Mouse (Mus musculus) midbrain, embryonic 12.5 days (tissue): ENCODE measurements around the gene Zscan29. TPM values are rescaled to one million over a fixed set of nuclear protein-coding genes. Genes with fewer than 3 reads are reported as not detected.
A peak's percentile ranks its signal among the peaks of the same experiment; 100 is the strongest.

ENCODE experiments used
- ATAC-seq: fragments of 200-750 bp; cut with Nextera tagmentation; 2 replicates; pipeline ENCODE4 v1.8.0; 2017; ENCODE audit warnings: low read depth, moderate TSS enrichment, moderate library complexity; ENCODE audit not compliant: low FRiP score
- H3K27ac ChIP-seq: fragments of 300-500 bp; sonication (generic); replicated peaks from 2 replicates; pipeline ENCODE4 v1.5.1; 2016; ENCODE audit warnings: mild to moderate bottlenecking
- H3K27me3 ChIP-seq: fragments of 300-500 bp; sonication (generic); 2 replicates; pipeline ENCODE4 v1.6.1; 2016; ENCODE audit warnings: mild to moderate bottlenecking
- H3K36me3 ChIP-seq: fragments of 300-500 bp; sonication (generic); 2 replicates; pipeline ENCODE4 v1.6.1; 2016
- H3K4me1 ChIP-seq: fragments of 300-500 bp; sonication (generic); 2 replicates; pipeline ENCODE4 v1.6.1; 2016
- H3K4me2 ChIP-seq: fragments of 300-500 bp; sonication (generic); replicated peaks from 2 replicates; pipeline ENCODE4 v1.6.1; 2016; ENCODE audit warnings: mild to moderate bottlenecking, moderate library complexity
- H3K4me3 ChIP-seq: fragments of 300-500 bp; sonication (generic); 2 replicates; pipeline ENCODE4 v1.5.1; 2016; ENCODE audit warnings: mild to moderate bottlenecking
- H3K9ac ChIP-seq: fragments of 300-500 bp; sonication (generic); replicated peaks from 2 replicates; pipeline ENCODE4 v1.6.1; 2016; ENCODE audit warnings: mild to moderate bottlenecking, moderate library complexity
- H3K9me3 ChIP-seq: fragments of 300-500 bp; sonication (generic); 2 replicates; pipeline ENCODE4 v1.6.1; 2016; ENCODE audit warnings: mild to moderate bottlenecking
- WGBS: fragments of 180-500 bp; shearing (Covaris S2); methylation state at CpG from one replicate; pipeline ENCODE4 v1.1.7; 2016; 5-methylcytosine and 5-hydroxymethylcytosine counted together
- polyA plus RNA-seq: library from polyadenylated mRNA; unstranded; fragments of >200 nt; fragmentation: Nextera tagmentation; extraction: Ambion mirVana; gene quantifications from 2 replicates; pipeline ENCODE4 v1.2.1, GENCODE M21; 2016

Zscan29 gene
- polyA plus RNA-seq, 1 experiment from 2014 or later = 14.3 TPM

DNA sequence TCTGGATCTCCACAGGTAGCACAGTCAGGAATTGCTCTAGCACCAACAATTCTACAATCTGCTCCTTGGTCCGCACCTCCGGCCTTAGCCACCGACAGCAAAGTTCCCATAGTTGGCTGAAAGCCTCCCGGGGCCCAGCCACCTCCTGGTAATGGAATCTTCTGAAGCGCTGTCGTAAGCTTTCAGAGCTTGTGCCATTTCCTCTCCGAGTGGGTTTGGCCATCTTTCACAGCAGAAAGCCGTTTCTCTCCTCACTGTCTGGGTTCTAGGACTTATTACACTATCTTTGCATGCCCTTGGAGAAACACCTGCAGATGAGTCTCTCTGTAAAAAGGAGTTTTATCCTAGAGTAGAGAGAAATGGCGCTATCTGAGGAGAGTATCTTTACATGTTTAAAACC lies 1.0 kb downstream of the Zscan29 start:
- peak overlapping the region; percentile 85 for H3K9ac ChIP-seq

DNA sequence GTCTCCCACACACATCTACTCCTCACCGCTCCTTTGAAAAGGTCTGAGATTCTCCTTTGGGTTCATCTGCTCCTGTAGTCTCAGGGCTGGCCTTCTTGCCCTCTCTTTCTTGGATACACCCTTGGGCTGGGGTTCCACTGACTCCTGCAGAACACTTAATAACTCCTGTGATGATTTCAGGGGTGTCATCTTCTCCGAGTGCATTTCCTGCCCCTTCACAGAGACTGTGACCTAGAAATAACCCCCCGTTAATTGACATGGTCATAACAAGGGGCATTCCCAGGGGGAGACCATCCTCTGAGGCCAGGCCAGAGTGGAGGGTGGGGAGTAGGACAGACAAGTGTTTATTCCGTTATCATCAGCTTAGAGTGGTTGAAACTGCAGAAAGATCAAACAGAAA lies 1.8 kb downstream of the Zscan29 start:
- H3K27ac ChIP-seq = no peak overlapping the region
- H3K4me1 ChIP-seq = peaks cover 23% of the 10 kb centered on the region
- ATAC-seq = no peak
- no peaks in the 10 kb centered on the region for H3K27me3 ChIP-seq
- no peaks in the 10 kb centered on the region for H3K9me3 ChIP-seq
- H3K36me3 ChIP-seq = peaks cover 28% of the 10 kb centered on the region
- WGBS = 72% methylated on average over 4 of the region's 4 CpGs
- H3K9ac ChIP-seq = peak overlapping the region; percentile 85; the same call in 1 of the 2 replicates
- H3K4me2 ChIP-seq = peak overlapping the region; percentile 86
- peak overlapping the region; percentile 85 for H3K4me3 ChIP-seq

More for the DNA sequence above, 1.0 kb downstream of the Zscan29 start:
- H3K27me3 ChIP-seq = no peaks in the 10 kb centered on the region
- H3K4me1 ChIP-seq = peaks cover 23% of the 10 kb centered on the region
- H3K4me2 ChIP-seq = peak overlapping the region; percentile 86
- peaks cover 28% of the 10 kb centered on the region for H3K36me3 ChIP-seq
- H3K27ac ChIP-seq = no peak overlapping the region
- 14% methylated on average over 9 of the region's 9 CpGs for WGBS
- no peak for ATAC-seq
- no peaks in the 10 kb centered on the region for H3K9me3 ChIP-seq
- H3K4me3 ChIP-seq = peak overlapping the region; percentile 85

DNA sequence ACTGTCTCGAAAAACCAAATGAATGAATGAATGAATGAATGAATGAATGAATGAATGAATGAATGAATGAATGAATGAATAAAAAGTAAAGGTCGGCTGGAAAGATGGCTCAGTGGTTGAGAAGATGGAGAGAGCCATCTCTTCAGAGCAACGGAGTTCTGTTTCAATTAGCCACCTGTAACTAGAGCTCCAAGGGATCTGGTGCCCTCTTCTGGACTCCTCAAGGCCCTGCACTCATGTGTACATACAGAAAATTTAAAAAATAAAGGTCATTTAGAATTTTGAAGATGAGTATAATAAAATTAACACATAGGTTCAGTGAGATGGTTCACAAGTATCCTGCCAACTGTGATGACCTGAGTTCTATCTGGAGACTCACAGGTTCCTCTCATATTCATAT lies 17.8 kb downstream of the Zscan29 start:
- Histone ChIP-seq H3K4me1 (no peaks in the 10 kb centered on the region), H3K9ac (no peak overlapping the region), H3K4me3 (no peak overlapping the region), H3K27ac (no peak overlapping the region), H3K9me3 (no peaks in the 10 kb centered on the region), H3K27me3 (no peaks in the 10 kb centered on the region), H3K36me3 (peaks cover 50% of the 10 kb centered on the region), H3K4me2 (no peak overlapping the region)
- no peak for ATAC-seq
- 87% methylated on average over 3 of the region's 3 CpGs for WGBS

GRCm38 (mm10) chr2:121149679-121150078 lies 21.2 kb downstream of the Zscan29 start:
- peaks cover 51% of the 10 kb centered on the region for H3K36me3 ChIP-seq
- no peak for ATAC-seq
- no peaks in the 10 kb centered on the region for H3K4me1 ChIP-seq
- no peaks in the 10 kb centered on the region for H3K27me3 ChIP-seq
- 87% methylated on average over 5 of the region's 5 CpGs for WGBS
- H3K9ac ChIP-seq = no peak overlapping the region
- no peak overlapping the region for H3K4me2 ChIP-seq
- no peak overlapping the region for H3K4me3 ChIP-seq
- H3K27ac ChIP-seq = no peak overlapping the region
- no peaks in the 10 kb centered on the region for H3K9me3 ChIP-seq

DNA sequence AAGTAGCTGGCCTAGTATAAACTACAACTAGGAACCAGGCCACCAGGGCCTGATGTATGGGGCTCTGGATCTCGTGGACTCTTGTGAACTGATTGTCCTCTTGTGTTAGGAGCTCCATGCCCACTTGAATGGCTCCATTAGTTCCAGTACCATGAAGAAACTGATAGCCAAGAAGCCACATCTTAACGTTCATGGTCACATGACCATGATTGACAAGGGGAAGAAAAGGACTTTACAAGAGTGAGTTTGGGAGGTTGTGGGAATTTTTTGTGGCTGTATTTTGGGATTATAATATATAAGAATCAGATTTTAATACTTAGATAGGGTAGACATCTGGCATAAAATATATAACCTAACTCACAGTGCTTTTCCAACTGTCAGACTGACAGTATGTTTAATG lies 28.5 kb downstream of the Zscan29 start:
- H3K4me3 ChIP-seq = no peak overlapping the region
- peaks cover 28% of the 10 kb centered on the region for H3K4me1 ChIP-seq
- H3K9me3 ChIP-seq = no peaks in the 10 kb centered on the region
- no peak overlapping the region for H3K4me2 ChIP-seq
- H3K27ac ChIP-seq = no peak overlapping the region
- H3K36me3 ChIP-seq = peaks cover 38% of the 10 kb centered on the region
- 62% methylated on average over 2 of the region's 2 CpGs for WGBS
- H3K27me3 ChIP-seq = no peaks in the 10 kb centered on the region
- ATAC-seq = no peak
- no peak overlapping the region for H3K9ac ChIP-seq

- no peak for ATAC-seq
- Histone ChIP-seq H3K4me3 (peak overlapping the region; percentile 53), H3K27ac (peak overlapping the region; percentile 97), H3K4me2 (peak overlapping the region; percentile 87), H3K9me3 (no peaks in the 10 kb centered on the region), H3K4me1 (peaks cover 28% of the 10 kb centered on the region), H3K27me3 (no peaks in the 10 kb centered on the region), H3K9ac (peak overlapping the region; percentile 92), H3K36me3 (peaks cover 32% of the 10 kb centered on the region)
- WGBS = 80% methylated on average over 16 of the region's 16 CpGs
Measured at GRCm38 (mm10) chr2:121141216-121142035, 29.5 kb downstream of the Zscan29 start.

- ATAC-seq = peak; percentile 96
- H3K4me1 ChIP-seq = peaks cover 28% of the 10 kb centered on the region
- no peaks in the 10 kb centered on the region for H3K9me3 ChIP-seq
- peak within 1 kb of the TSS; percentile 97 for H3K27ac ChIP-seq
- H3K4me2 ChIP-seq = peak within 1 kb of the TSS; percentile 87
- no peaks in the 10 kb centered on the region for H3K27me3 ChIP-seq
- H3K9ac ChIP-seq = peak within 1 kb of the TSS; percentile 92
- peaks cover 28% of the 10 kb centered on the region; the same call in 1 of the 2 replicates for H3K36me3 ChIP-seq
- peak within 1 kb of the TSS; percentile 53 for H3K4me3 ChIP-seq
- under 1% methylated on average over 86 of the region's 87 CpGs for WGBS
Measured at GRCm38 (mm10) chr2:121140018-121140882, 30.7 kb downstream of the Zscan29 start, which contains the start of the genes Adal and Lcmt2. Adal (plus strand) TSS chr2:121140428. Lcmt2 (minus strand) TSS chr2:121140653.

DNA sequence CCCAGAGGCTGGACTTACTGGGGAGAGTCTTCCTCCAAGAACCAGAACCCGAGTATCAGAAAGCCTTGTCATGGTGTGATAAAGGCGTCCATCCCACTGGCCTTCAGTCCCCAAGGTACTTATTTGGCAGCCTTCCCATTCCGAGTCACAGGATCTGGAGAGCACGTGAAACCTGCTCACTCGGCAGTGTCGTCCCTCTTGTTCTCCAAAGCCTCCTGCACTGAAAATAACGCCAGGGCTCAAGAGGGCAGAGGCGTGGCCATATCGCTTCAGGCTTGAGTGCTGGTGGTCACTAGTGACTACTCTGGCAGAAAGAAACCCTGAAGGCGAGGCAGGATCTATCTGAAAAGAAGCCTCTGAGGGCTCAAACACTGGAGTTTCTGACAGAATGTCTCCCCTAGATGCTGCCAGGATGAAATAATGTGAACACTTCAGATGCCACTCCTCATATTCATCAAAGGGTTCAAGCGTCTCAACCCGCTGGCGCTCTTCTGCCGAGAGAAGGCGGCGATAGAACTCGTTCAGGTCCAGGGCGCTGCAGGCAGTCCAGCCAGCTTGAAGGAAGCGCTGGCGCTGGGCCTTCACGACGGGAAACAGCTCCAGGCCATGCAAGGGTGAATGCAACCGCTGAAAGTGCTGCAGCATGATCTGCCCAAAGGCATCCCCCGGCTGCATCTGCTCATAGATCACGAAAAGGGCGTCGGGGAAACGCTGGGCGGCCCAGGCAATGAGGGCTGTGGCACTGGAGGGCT lies 31.5 kb downstream of the Zscan29 start:
- no peak for ATAC-seq
- Histone ChIP-seq H3K36me3 (peaks cover 23% of the 10 kb centered on the region; the same call in 1 of the 2 replicates), H3K27me3 (no peaks in the 10 kb centered on the region), H3K9ac (peak overlapping the region; percentile 92), H3K9me3 (no peaks in the 10 kb centered on the region), H3K4me2 (peak overlapping the region; percentile 87), H3K4me3 (peak overlapping the region; percentile 53), H3K27ac (peak overlapping the region; percentile 97), H3K4me1 (peaks cover 28% of the 10 kb centered on the region)
- WGBS = 56% methylated on average over 29 of the region's 29 CpGs

DNA sequence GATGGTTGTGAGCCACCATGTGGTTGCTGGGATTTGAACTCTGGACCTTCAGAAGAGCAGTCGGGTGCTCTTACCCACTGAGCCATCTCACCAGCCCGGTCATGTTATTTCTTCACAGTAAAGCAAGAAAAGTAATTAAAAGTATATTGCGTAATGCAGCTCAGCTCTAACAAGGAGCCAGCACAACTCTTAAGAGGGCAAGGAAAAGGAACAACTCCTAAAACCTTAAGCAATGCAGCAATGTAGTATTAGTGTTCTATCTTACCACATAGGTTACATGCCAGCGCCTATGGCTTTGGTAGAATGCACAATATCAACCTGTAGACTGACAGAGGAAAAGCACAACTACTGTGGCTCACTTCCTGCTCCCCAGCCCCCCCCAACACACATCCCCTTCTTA lies 33.6 kb downstream of the Zscan29 start:
- Histone ChIP-seq H3K4me3 (no peak overlapping the region), H3K36me3 (peaks cover 22% of the 10 kb centered on the region; the same call in 1 of the 2 replicates), H3K27ac (no peak overlapping the region), H3K4me1 (peaks cover 28% of the 10 kb centered on the region), H3K27me3 (no peaks in the 10 kb centered on the region), H3K9ac (no peak overlapping the region), H3K4me2 (no peak overlapping the region), H3K9me3 (no peaks in the 10 kb centered on the region)
- WGBS = 97% methylated on average over 4 of the region's 4 CpGs
- no peak for ATAC-seq

GRCm38 (mm10) chr2:121132822-121133221 lies 38.1 kb downstream of the Zscan29 start:
- WGBS = 72% methylated on average over 1 of the region's 1 CpGs
- ATAC-seq = no peak
- no peaks in the 10 kb centered on the region for H3K4me1 ChIP-seq

GRCm38 (mm10) chr2:121128865-121129620 lies 41.9 kb downstream of the Zscan29 start:
- H3K9ac ChIP-seq = no peak overlapping the region
- H3K4me1 ChIP-seq = no peaks in the 10 kb centered on the region
- no peak overlapping the region for H3K4me2 ChIP-seq
- H3K4me3 ChIP-seq = no peak overlapping the region
- H3K9me3 ChIP-seq = no peaks in the 10 kb centered on the region
- no peaks in the 10 kb centered on the region for H3K36me3 ChIP-seq
- 77% methylated on average over 9 of the region's 9 CpGs for WGBS
- no peak for ATAC-seq
- H3K27ac ChIP-seq = no peak overlapping the region
- no peaks in the 10 kb centered on the region for H3K27me3 ChIP-seq

More at GRCm38 (mm10) chr2:121132822-121133221, 38.1 kb downstream of the Zscan29 start:
- H3K27ac ChIP-seq = no peak overlapping the region
- no peak overlapping the region for H3K4me2 ChIP-seq
- H3K36me3 ChIP-seq = peaks cover 5% of the 10 kb centered on the region; the same call in 1 of the 2 replicates
- H3K27me3 ChIP-seq = no peaks in the 10 kb centered on the region
- no peak overlapping the region for H3K9ac ChIP-seq
- H3K9me3 ChIP-seq = no peaks in the 10 kb centered on the region
- H3K4me3 ChIP-seq = no peak overlapping the region
